Mouse (Mus musculus) brain, embryonic 14.5 days (tissue): Measurements from ENCODE around the gene Gm21983.

ENCODE experiments used
- CTCF ChIP-seq: fragments of 200-500 bp; IDR thresholded peaks from 2 replicates; pipeline ENCODE4 v1.5.1; 2012; ENCODE audit warnings: inconsistent platforms, mild to moderate bottlenecking, moderate library complexity, borderline replicate concordance; ENCODE audit not compliant: insufficient read depth, insufficient read length; ENCODE audit errors: extremely low read depth
- POLR2A ChIP-seq: fragments of 200-500 bp; IDR thresholded peaks from 2 replicates; pipeline ENCODE4 v1.6.1; 2012; ENCODE audit warnings: mild to moderate bottlenecking, inconsistent platforms, borderline replicate concordance; ENCODE audit not compliant: poor library complexity, insufficient read depth, insufficient read length, severe bottlenecking; ENCODE audit errors: extremely low read depth

DNA sequence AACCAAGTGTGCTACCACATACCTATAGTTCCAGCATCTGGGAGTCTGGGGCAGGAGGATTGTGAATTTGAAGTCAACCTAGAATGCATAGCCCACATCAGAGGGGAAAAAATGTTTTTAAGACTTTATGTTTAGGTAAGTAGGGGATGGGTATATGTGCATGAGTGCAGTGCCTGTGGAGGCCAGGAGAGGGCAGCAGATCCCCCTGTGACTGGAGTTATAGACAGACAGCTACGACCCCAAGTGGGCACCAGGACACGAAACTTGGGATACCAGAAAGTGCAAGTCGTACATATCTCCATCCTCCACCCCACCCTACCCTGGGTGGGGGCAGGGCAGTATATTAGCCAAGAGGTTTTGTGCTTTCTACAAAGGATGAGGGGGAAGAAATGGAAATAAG, 4.1 kb upstream of the Gm21983 start:
- TF ChIP-seq CTCF (peak; percentile 73), POLR2A (no peak)
